Mouse (Mus musculus) intestine, embryonic 14.5 days (tissue): Measurements from ENCODE around the gene Yeats2. TPM values are rescaled to one million over a fixed set of nuclear protein-coding genes. Genes with fewer than 3 reads are reported as not detected.

Experiments
- ATAC-seq: fragments of 200-750 bp; cut with Nextera tagmentation; replicated peaks from 2 replicates; pipeline ENCODE4 v1.8.0; 2017; ENCODE audit warnings: low read depth, moderate number of reproducible peaks, moderate TSS enrichment, moderate library complexity; ENCODE audit not compliant: low FRiP score, low TSS enrichment
- DNase-seq: peaks from one replicate; pipeline ENCODE4 v3.0.0-alpha.2; 2018; ENCODE audit warnings: low spot score
- H3K27ac ChIP-seq: fragments of 300-500 bp; sonication (generic); 2 replicates; pipeline ENCODE4 v1.5.1; 2014; ENCODE audit warnings: low read depth, mild to moderate bottlenecking, control low read depth
- H3K27me3 ChIP-seq: fragments of 300-500 bp; sonication (generic); replicated peaks from 2 replicates; pipeline ENCODE4 v1.6.1; 2014; ENCODE audit warnings: low read length, control low read depth; ENCODE audit not compliant: control insufficient read depth, insufficient read depth
- H3K36me3 ChIP-seq: fragments of 300-500 bp; sonication (generic); 2 replicates; pipeline ENCODE4 v1.6.1; 2014; ENCODE audit warnings: low read length, control low read depth; ENCODE audit not compliant: control insufficient read depth, insufficient read depth
- H3K4me1 ChIP-seq: fragments of 300-500 bp; sonication (generic); replicated peaks from 2 replicates; pipeline ENCODE4 v1.6.1; 2014; ENCODE audit warnings: low read length, control low read depth, mixed read lengths; ENCODE audit not compliant: control insufficient read depth, insufficient read depth
- H3K4me2 ChIP-seq: fragments of 300-500 bp; sonication (generic); 2 replicates; pipeline ENCODE4 v1.6.1; 2014; ENCODE audit warnings: low read length
- H3K4me3 ChIP-seq: fragments of 300-500 bp; sonication (generic); 2 replicates; pipeline ENCODE4 v1.5.1; 2014; ENCODE audit warnings: low read depth, low read length, control low read depth, mixed read lengths
- H3K9ac ChIP-seq: fragments of 300-500 bp; sonication (generic); 2 replicates; pipeline ENCODE4 v1.6.1; 2014; ENCODE audit warnings: mild to moderate bottlenecking, low read length
- H3K9me3 ChIP-seq: fragments of 300-500 bp; sonication (generic); 2 replicates; pipeline ENCODE4 v1.6.1; 2016; ENCODE audit warnings: low read length, control low read depth; ENCODE audit not compliant: control insufficient read depth
- WGBS: fragments of 180-500 bp; shearing (Covaris S2); extraction: QIAGEN DNeasy Blood & Tissue Kit; methylation state at CpG from one replicate; pipeline ENCODE4 v1.1.7; 2014; 5-methylcytosine and 5-hydroxymethylcytosine counted together
- polyA plus RNA-seq: library from polyadenylated mRNA; unstranded; fragments of >200 nt; fragmentation: Nextera tagmentation; extraction: Ambion mirVana; gene quantifications from 2 replicates; pipeline ENCODE4 v1.2.1, GENCODE M21; 2014

Yeats2 gene
- 37.5 and 40.5 TPM in 2 replicates for polyA plus RNA-seq

- no peaks in the 10 kb centered on the region for H3K36me3 ChIP-seq
- ATAC-seq (peak; percentile 93), DNase-seq (peak; percentile 95)
- peak within 1 kb of the TSS; percentile 89 for H3K4me2 ChIP-seq
- H3K4me1 ChIP-seq = peaks cover 13% of the 10 kb centered on the region
- H3K27me3 ChIP-seq = no peaks in the 10 kb centered on the region
- WGBS = under 1% methylated on average over 79 of the region's 92 CpGs
- H3K27ac ChIP-seq = peak within 1 kb of the TSS; percentile 89
- H3K9me3 ChIP-seq = no peaks in the 10 kb centered on the region
- H3K9ac ChIP-seq = peak within 1 kb of the TSS; percentile 91
- peak within 1 kb of the TSS; percentile 83 for H3K4me3 ChIP-seq
These were observed at the start of gene Yeats2 for GRCm38 (mm10) chr16:20140772-20141531. TSS of gene Yeats2 (plus strand) at chr16:20141063.

- Histone ChIP-seq H3K27me3 (no peaks in the 10 kb centered on the region), H3K4me1 (no peaks in the 10 kb centered on the region), H3K4me3 (no peak overlapping the region), H3K9me3 (no peaks in the 10 kb centered on the region), H3K4me2 (no peak overlapping the region), H3K36me3 (no peaks in the 10 kb centered on the region), H3K27ac (no peak overlapping the region), H3K9ac (no peak overlapping the region)
- WGBS = 69% methylated on average over 2 of the region's 2 CpGs
- DNase-seq (no peak), ATAC-seq (no peak)
These were observed 44.9 kb upstream of the Yeats2 start for GRCm38 (mm10) chr16:20095966-20096365.

- DNase-seq = no peak
- Histone ChIP-seq H3K36me3 (no peaks in the 10 kb centered on the region), H3K27ac (peak within 1 kb of the TSS; percentile 99), H3K4me1 (no peaks in the 10 kb centered on the region), H3K27me3 (no peaks in the 10 kb centered on the region), H3K4me3 (peak within 1 kb of the TSS; percentile 92), H3K9me3 (no peaks in the 10 kb centered on the region), H3K9ac (peak within 1 kb of the TSS; percentile 97), H3K4me2 (peak within 1 kb of the TSS; percentile 52)
- peak; percentile 95 for ATAC-seq
- 1% methylated on average over 29 of the region's 29 CpGs for WGBS
These were observed 43.7 kb upstream of the Yeats2 start, which contains the start of gene Klhl24 for GRCm38 (mm10) chr16:20097069-20097710. TSS of gene Klhl24 (plus strand) at chr16:20097542.

GRCm38 (mm10) chr16:20097711-20098374, 43.0 kb upstream of the Yeats2 start:
- no peaks in the 10 kb centered on the region for H3K9me3 ChIP-seq
- DNase-seq (peak; percentile 93), ATAC-seq (peak; percentile 90)
- peak overlapping the region; percentile 97 for H3K9ac ChIP-seq
- H3K4me2 ChIP-seq = peak overlapping the region; percentile 52
- H3K4me1 ChIP-seq = no peaks in the 10 kb centered on the region
- H3K4me3 ChIP-seq = peak overlapping the region; percentile 92
- H3K27me3 ChIP-seq = no peaks in the 10 kb centered on the region
- peaks cover 5% of the 10 kb centered on the region; the same call in 1 of the 2 replicates for H3K36me3 ChIP-seq
- under 1% methylated on average over 59 of the region's 61 CpGs for WGBS
- H3K27ac ChIP-seq = peak overlapping the region; percentile 99

GRCm38 (mm10) chr16:20098375-20098727, 42.5 kb upstream of the Yeats2 start:
- H3K4me2 ChIP-seq = peak overlapping the region; percentile 52
- peaks cover 10% of the 10 kb centered on the region for H3K36me3 ChIP-seq
- peaks cover 3% of the 10 kb centered on the region for H3K9me3 ChIP-seq
- ATAC-seq (no peak), DNase-seq (no peak)
- H3K4me3 ChIP-seq = peak overlapping the region; percentile 92
- H3K27me3 ChIP-seq = no peaks in the 10 kb centered on the region
- H3K4me1 ChIP-seq = no peaks in the 10 kb centered on the region
- 6% methylated on average over 4 of the region's 4 CpGs for WGBS
- peak overlapping the region; percentile 97 for H3K9ac ChIP-seq
- peak overlapping the region; percentile 99 for H3K27ac ChIP-seq

- Histone ChIP-seq H3K9ac (no peak overlapping the region), H3K9me3 (peaks cover 10% of the 10 kb centered on the region), H3K27ac (no peak overlapping the region), H3K27me3 (no peaks in the 10 kb centered on the region), H3K36me3 (peaks cover 17% of the 10 kb centered on the region), H3K4me1 (no peaks in the 10 kb centered on the region), H3K4me3 (no peak overlapping the region), H3K4me2 (peak overlapping the region; percentile 52)
- WGBS = 90% methylated on average over 6 of the region's 6 CpGs
- ATAC-seq (no peak), DNase-seq (no peak)
These were observed 41.8 kb upstream of the Yeats2 start for GRCm38 (mm10) chr16:20098866-20099629.

GRCm38 (mm10) chr16:20106996-20107395, 33.9 kb upstream of the Yeats2 start:
- ATAC-seq (no peak), DNase-seq (no peak)
- peaks cover 67% of the 10 kb centered on the region for H3K36me3 ChIP-seq
- H3K9me3 ChIP-seq = peaks cover 16% of the 10 kb centered on the region
- H3K4me1 ChIP-seq = no peaks in the 10 kb centered on the region
- WGBS = 93% methylated on average over 8 of the region's 8 CpGs
- H3K4me2 ChIP-seq = no peak overlapping the region
- no peak overlapping the region for H3K4me3 ChIP-seq
- H3K9ac ChIP-seq = no peak overlapping the region
- no peaks in the 10 kb centered on the region for H3K27me3 ChIP-seq
- H3K27ac ChIP-seq = no peak overlapping the region

- Histone ChIP-seq H3K4me3 (no peak overlapping the region), H3K9ac (no peak overlapping the region), H3K27me3 (no peaks in the 10 kb centered on the region), H3K4me1 (no peaks in the 10 kb centered on the region), H3K4me2 (no peak overlapping the region), H3K27ac (no peak overlapping the region), H3K36me3 (peaks cover 50% of the 10 kb centered on the region), H3K9me3 (peaks cover 7% of the 10 kb centered on the region; the same call in 1 of the 2 replicates)
- 98% methylated on average over 6 of the region's 6 CpGs for WGBS
- ATAC-seq (no peak), DNase-seq (no peak)
These were observed 31.9 kb upstream of the Yeats2 start for GRCm38 (mm10) chr16:20108961-20109360.
